ENCODE assay signal across 8 mouse cellular contexts in the genomic region with DNA sequence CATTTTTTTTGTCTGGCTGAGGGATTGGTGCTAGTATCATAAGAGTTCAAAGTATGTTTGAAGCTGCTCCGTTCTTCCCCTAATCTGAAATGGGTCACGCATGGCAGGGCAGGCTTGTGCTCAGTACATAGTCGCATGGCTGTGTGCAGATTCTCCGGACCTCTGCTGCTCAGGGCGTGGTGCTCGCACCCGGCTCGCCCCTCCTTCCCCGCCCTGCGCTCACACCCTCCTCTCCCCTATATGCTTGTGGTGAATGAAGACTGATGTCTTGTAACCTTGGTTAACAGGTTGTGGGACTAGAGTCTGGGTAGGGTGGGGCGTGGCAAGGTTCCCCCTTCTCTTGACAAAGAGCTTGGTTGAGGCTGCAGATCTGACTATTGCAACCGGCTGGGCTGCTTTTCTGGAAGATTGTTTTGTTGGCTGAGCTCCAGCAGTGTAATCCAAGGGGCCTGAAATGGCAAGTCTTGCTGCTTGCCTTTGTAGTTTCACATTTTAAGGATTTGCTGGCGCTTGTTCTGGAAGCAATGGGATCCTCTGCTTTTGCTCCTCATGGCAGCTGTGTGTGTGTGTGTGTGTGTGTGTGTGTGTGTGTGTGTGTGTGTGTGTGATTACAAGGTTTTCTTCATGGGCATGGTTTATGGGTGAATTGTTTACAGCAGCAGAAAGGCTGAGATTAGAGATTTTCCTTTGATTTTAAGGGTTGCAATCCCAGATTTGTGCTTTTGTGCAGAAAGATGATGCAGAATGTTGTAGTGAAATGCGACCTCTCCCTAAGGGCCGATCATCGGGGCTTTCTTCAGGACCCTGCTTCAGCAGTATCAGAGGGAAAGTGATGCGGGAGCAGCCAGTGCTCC.
DNase-seq lines count a peak whose midpoint lies in the region; ATAC-seq lines count a peak whose summit lies in the region.

No protein-coding gene starts in this region.

- intact Hi-C loops in heart, postnatal 36 days (cut with DNase I) = loop anchor here (5.0 kb wide), 1 partner anchor 126 kb away; no protein-coding TSS in a partner anchor

- no peaks in the 10 kb centered on the region for H3K9me3 ChIP-seq in forebrain, embryonic 13.5 days (replicated peaks)

- peak; percentile 83 for ATAC-seq in forebrain, embryonic 13.5 days
- ATAC-seq in erythroblast, adult 5-6 weeks (replicated peaks; ENCODE audit: low FRiP score, poor library complexity, severe bottlenecking) = no peak

- DNase-seq in CD4-positive, CD25-positive, alpha-beta regulatory T cell, adult 2 months (ENCODE audit: low read depth, low spot score) = peak; percentile 78
- DNase-seq in adrenal gland, adult 2 months = peak; percentile 69
- DNase-seq in heart, postnatal 36 days = peak; percentile 73 to 77
- DNase-seq in large intestine, adult 2 months (ENCODE audit: low read depth, low spot score) = peak; percentile 78
- DNase-seq in mesoderm, embryonic 11.5 days (ENCODE audit: low read depth, low spot score) = peak; percentile 37
- DNase-seq in spleen, adult 18-20 months = peak; percentile 60 to 65

- no peaks in the 10 kb centered on the region for H3K36me3 ChIP-seq in forebrain, embryonic 13.5 days (ENCODE audit: poor library complexity, severe bottlenecking)

- H3K27me3 ChIP-seq in forebrain, embryonic 13.5 days = no peaks in the 10 kb centered on the region

- peak overlapping the region; percentile 15 for H3K4me3 ChIP-seq in forebrain, embryonic 13.5 days

- H3K4me2 ChIP-seq in forebrain, embryonic 13.5 days = peak overlapping the region; percentile 55

- peak overlapping the region; percentile 47 for H3K9ac ChIP-seq in forebrain, embryonic 13.5 days

- H3K4me1 ChIP-seq in forebrain, embryonic 13.5 days = peaks cover 25% of the 10 kb centered on the region

- peak overlapping the region; percentile 61 for H3K27ac ChIP-seq in forebrain, embryonic 13.5 days

- 30% methylated on average over 17 of the region's 17 CpGs for WGBS in forebrain, embryonic 13.5 days
- 11% methylated on average over 17 of the region's 17 CpGs for WGBS in large intestine, adult 2 months
